Mouse (Mus musculus) liver, embryonic 14.5 days (tissue): ENCODE measurements around the gene Scnn1a. TPM values are rescaled to one million over a fixed set of nuclear protein-coding genes. Genes with fewer than 3 reads are reported as not detected.

ENCODE experiments used
- ATAC-seq: fragments of 200-750 bp; cut with Nextera tagmentation; 2 replicates; pipeline ENCODE4 v1.8.0; 2017; ENCODE audit warnings: moderate number of reproducible peaks, mild to moderate bottlenecking, moderate library complexity; ENCODE audit not compliant: insufficient read depth
- DNase-seq, 3 experiments: peaks; one replicate each; pipeline ENCODE4 v3.0.0-alpha.2; 2012 to 2013; ENCODE audit warnings: low read depth in 3 of 3, low spot score in 3 of 3
- H3K27ac ChIP-seq: fragments of 300-500 bp; sonication (generic); 2 replicates; pipeline ENCODE4 v1.5.1; 2014; ENCODE audit warnings: moderate library complexity, mild to moderate bottlenecking, control low read depth, inconsistent platforms
- H3K27me3 ChIP-seq: fragments of 300-500 bp; sonication (generic); 2 replicates; pipeline ENCODE4 v1.6.1; 2014; ENCODE audit warnings: mild to moderate bottlenecking, low read length, moderate library complexity; ENCODE audit not compliant: control insufficient read depth, insufficient read depth
- H3K36me3 ChIP-seq: fragments of 300-500 bp; sonication (generic); replicated peaks from 2 replicates; pipeline ENCODE4 v1.6.1; 2014; ENCODE audit warnings: low read depth; ENCODE audit not compliant: control insufficient read depth, insufficient read depth
- H3K4me1 ChIP-seq, 2 experiments: fragments of 200-500 bp in 1 of 2; fragments of 300-500 bp in 1 of 2; sonication (generic) in 1 of 2; replicated peaks; 2 replicates each; pipeline ENCODE4 v1.6.1; 2012 to 2014; ENCODE audit warnings: antibody characterized with exemption in 1 of 2, inconsistent platforms in 1 of 2, low read length in 1 of 2; ENCODE audit not compliant: control insufficient read depth in 2 of 2, insufficient read depth in 2 of 2
- H3K4me2 ChIP-seq: fragments of 300-500 bp; sonication (generic); 2 replicates; pipeline ENCODE4 v1.6.1; 2014; ENCODE audit warnings: low read depth, mild to moderate bottlenecking, control low read depth, moderate library complexity
- H3K4me3 ChIP-seq, 2 experiments: fragments of 200-500 bp in 1 of 2; fragments of 300-500 bp in 1 of 2; sonication (generic) in 1 of 2; 2 replicates each; pipeline ENCODE4 v1.5.1; 2012 to 2014; ENCODE audit warnings: low read depth in 2 of 2, low read length in 2 of 2, mild to moderate bottlenecking in 2 of 2, control low read depth in 1 of 2, inconsistent platforms in 1 of 2, moderate library complexity in 1 of 2; ENCODE audit not compliant: insufficient read depth in 1 of 2
- H3K9ac ChIP-seq: fragments of 300-500 bp; sonication (generic); replicated peaks from 2 replicates; pipeline ENCODE4 v1.6.1; 2014; ENCODE audit warnings: mild to moderate bottlenecking, control low read depth, moderate library complexity
- H3K9me3 ChIP-seq: fragments of 300-500 bp; sonication (generic); 2 replicates; pipeline ENCODE4 v1.6.1; 2016; ENCODE audit warnings: low read length, mixed read lengths; ENCODE audit not compliant: control insufficient read depth
- CTCF ChIP-seq: IDR thresholded peaks from 2 replicates; pipeline ENCODE4 v1.5.1; 2016; ENCODE audit warnings: antibody characterized with exemption, low read depth, control low read depth
- EP300 ChIP-seq: IDR thresholded peaks from 2 replicates; pipeline ENCODE4 v1.6.1; 2016; ENCODE audit warnings: antibody characterized with exemption, low read depth
- WGBS: fragments of 180-500 bp; shearing (Covaris S2); extraction: QIAGEN DNeasy Blood & Tissue Kit; methylation state at CpG from one replicate; pipeline ENCODE4 v1.1.7; 2014; ENCODE audit not compliant: insufficient replicate concordance; 5-methylcytosine and 5-hydroxymethylcytosine counted together
- polyA plus RNA-seq, 2 experiments: library from polyadenylated mRNA; depleted of rRNA in 1 of 2; stranded (reverse) in 1 of 2; unstranded in 1 of 2; fragments of >200 nt; fragmentation: Nextera tagmentation in 1 of 2; extraction: Ambion mirVana in 1 of 2; gene quantifications; 2 replicates each; pipeline versions ENCODE4 v1.2.1 to v1.2.3; 2012 to 2014

The Scnn1a gene
- polyA plus RNA-seq, 2 experiments = 0.36 to 0.40 TPM

- TF ChIP-seq EP300 (no peak), CTCF (no peak)
- no peaks in the 10 kb centered on the region for H3K36me3 ChIP-seq
- no peaks in the 10 kb centered on the region for H3K9me3 ChIP-seq
- H3K4me2 ChIP-seq = no peak overlapping the region
- DNase-seq (no peak), ATAC-seq (no peak)
- no peak overlapping the region for H3K4me3 ChIP-seq
- no peak overlapping the region for H3K27ac ChIP-seq
- H3K27me3 ChIP-seq = peaks cover 7% of the 10 kb centered on the region
- H3K9ac ChIP-seq = no peak overlapping the region
- H3K4me1 ChIP-seq = no peaks in the 10 kb centered on the region
These were observed 551 bp upstream of the Scnn1a start for GRCm38 (mm10) chr6:125319919-125320296.

- Histone ChIP-seq H3K4me2 (no peak overlapping the region), H3K27me3 (peaks cover 7% of the 10 kb centered on the region), H3K36me3 (no peaks in the 10 kb centered on the region), H3K4me3 (no peak overlapping the region), H3K27ac (no peak overlapping the region), H3K4me1 (no peaks in the 10 kb centered on the region), H3K9ac (no peak overlapping the region), H3K9me3 (no peaks in the 10 kb centered on the region)
- ATAC-seq = no peak
- WGBS = 11% methylated on average over 26 of the region's 26 CpGs
- no peak for DNase-seq
- TF ChIP-seq EP300 (no peak), CTCF (no peak)
These were observed 826 bp downstream of the Scnn1a start for GRCm38 (mm10) chr6:125321114-125321855.

GRCm38 (mm10) chr6:125322794-125323193 lies 2.3 kb downstream of the Scnn1a start:
- TF ChIP-seq EP300 = no peak
- TF ChIP-seq CTCF = no peak
- Histone ChIP-seq H3K4me1 (no peaks in the 10 kb centered on the region), H3K9me3 (no peaks in the 10 kb centered on the region), H3K9ac (no peak overlapping the region), H3K4me3 (no peak overlapping the region), H3K27ac (no peak overlapping the region), H3K27me3 (peaks cover 7% of the 10 kb centered on the region), H3K4me2 (no peak overlapping the region), H3K36me3 (no peaks in the 10 kb centered on the region)
- DNase-seq = no peak
- no peak for ATAC-seq
- WGBS = 56% methylated on average over 13 of the region's 13 CpGs

- TF ChIP-seq CTCF (no peak), EP300 (no peak)
- H3K27ac ChIP-seq = no peak overlapping the region
- no peak overlapping the region for H3K4me3 ChIP-seq
- no peaks in the 10 kb centered on the region for H3K36me3 ChIP-seq
- H3K9me3 ChIP-seq = no peaks in the 10 kb centered on the region
- ATAC-seq = no peak
- WGBS = 42% methylated on average over 6 of the region's 6 CpGs
- no peaks in the 10 kb centered on the region for H3K4me1 ChIP-seq
- no peak overlapping the region for H3K9ac ChIP-seq
- no peak overlapping the region for H3K4me2 ChIP-seq
- peaks cover 7% of the 10 kb centered on the region for H3K27me3 ChIP-seq
- DNase-seq = no peak
These were observed 3.1 kb downstream of the Scnn1a start for GRCm38 (mm10) chr6:125323547-125323946.

- peaks cover 7% of the 10 kb centered on the region for H3K27me3 ChIP-seq
- DNase-seq (no peak), ATAC-seq (no peak)
- H3K27ac ChIP-seq = no peak overlapping the region
- H3K9ac ChIP-seq = no peak overlapping the region
- no peaks in the 10 kb centered on the region for H3K4me1 ChIP-seq
- no peak for TF ChIP-seq CTCF
- no peak for TF ChIP-seq EP300
- H3K4me2 ChIP-seq = no peak overlapping the region
- WGBS = 46% methylated on average over 6 of the region's 6 CpGs
- H3K4me3 ChIP-seq = no peak overlapping the region
- no peaks in the 10 kb centered on the region for H3K36me3 ChIP-seq
- H3K9me3 ChIP-seq = no peaks in the 10 kb centered on the region
These were observed 4.9 kb downstream of the Scnn1a start for GRCm38 (mm10) chr6:125325337-125325736.
